Mouse (Mus musculus) testis, adult 2 months (tissue): Measurements from ENCODE around the gene Zpr1. TPM values are rescaled to one million over a fixed set of nuclear protein-coding genes. Genes with fewer than 3 reads are reported as not detected.
A peak's percentile ranks its signal among the peaks of the same experiment; 100 is the strongest.

ENCODE experiments used
- H3K27ac ChIP-seq: fragments of 200-500 bp; 2 replicates; pipeline ENCODE4 v1.5.1; 2012; ENCODE audit warnings: low read depth, low read length; ENCODE audit not compliant: control insufficient read depth, insufficient read depth
- H3K27me3 ChIP-seq: fragments of 200-500 bp; 2 replicates; pipeline ENCODE4 v1.6.1; 2012; ENCODE audit warnings: mild to moderate bottlenecking, low read length, moderate library complexity; ENCODE audit not compliant: control insufficient read depth, insufficient read depth
- H3K36me3 ChIP-seq: fragments of 200-500 bp; 2 replicates; pipeline ENCODE4 v1.6.1; 2012; ENCODE audit warnings: mild to moderate bottlenecking, low read length; ENCODE audit not compliant: control insufficient read depth, insufficient read depth
- H3K4me1 ChIP-seq: fragments of 200-500 bp; 2 replicates; pipeline ENCODE4 v1.6.1; 2012; ENCODE audit warnings: low read length; ENCODE audit not compliant: control insufficient read depth, insufficient read depth
- H3K4me3 ChIP-seq: fragments of 200-500 bp; 2 replicates; pipeline ENCODE4 v1.5.1; 2012; ENCODE audit warnings: low read depth, mild to moderate bottlenecking, low read length, moderate library complexity, mixed read lengths; ENCODE audit not compliant: control insufficient read depth
- CTCF ChIP-seq: fragments of 200-500 bp; IDR thresholded peaks from 2 replicates; pipeline ENCODE4 v1.5.1; 2012; ENCODE audit warnings: low read depth, mild to moderate bottlenecking, inconsistent platforms, low read length, moderate library complexity; ENCODE audit not compliant: control insufficient read depth, insufficient read depth, insufficient replicate concordance
- POLR2A ChIP-seq: fragments of 200-500 bp; IDR thresholded peaks from 2 replicates; pipeline ENCODE4 v1.6.1; 2012; ENCODE audit warnings: low read depth, mild to moderate bottlenecking, inconsistent platforms, low read length, moderate library complexity; ENCODE audit not compliant: control insufficient read depth
- polyA plus RNA-seq: library from polyadenylated mRNA; depleted of rRNA; stranded (reverse); fragments of >200 nt; gene quantifications from 2 replicates; pipeline ENCODE4 v1.2.3, GENCODE M21; 2012

Zpr1 gene
- polyA plus RNA-seq, 1 experiment, result 46.5 TPM

- Histone ChIP-seq H3K27me3 (no peaks in the 10 kb centered on the region), H3K27ac (no peak overlapping the region), H3K4me1 (peaks cover 4% of the 10 kb centered on the region; the same call in 1 of the 2 replicates), H3K4me3 (peak overlapping the region; percentile 50), H3K36me3 (no peaks in the 10 kb centered on the region)
- no peak for TF ChIP-seq CTCF
- TF ChIP-seq POLR2A, result no peak
Measured at GRCm38 (mm10) chr9:46320461-46320860, 47.6 kb downstream of the Zpr1 start.

- no peak overlapping the region for H3K4me3 ChIP-seq
- H3K27me3 ChIP-seq, result peaks cover 3% of the 10 kb centered on the region
- peaks cover 17% of the 10 kb centered on the region for H3K4me1 ChIP-seq
- H3K36me3 ChIP-seq, result no peaks in the 10 kb centered on the region
- TF ChIP-seq POLR2A (no peak), CTCF (no peak)
- no peak overlapping the region for H3K27ac ChIP-seq
Measured at GRCm38 (mm10) chr9:46326694-46327405, 54.0 kb downstream of the Zpr1 start.

GRCm38 (mm10) chr9:46327706-46328571 is 55.1 kb downstream of the Zpr1 start:
- TF ChIP-seq POLR2A (no peak), CTCF (peak; percentile 78; the same call in 1 of the 2 replicates)
- peak overlapping the region; percentile 76 for H3K27ac ChIP-seq
- H3K4me3 ChIP-seq, result peak overlapping the region; percentile 96
- peaks cover 17% of the 10 kb centered on the region for H3K4me1 ChIP-seq
- H3K27me3 ChIP-seq, result peaks cover 3% of the 10 kb centered on the region
- H3K36me3 ChIP-seq, result no peaks in the 10 kb centered on the region

GRCm38 (mm10) chr9:46328572-46329249 is 55.8 kb downstream of the Zpr1 start:
- Histone ChIP-seq H3K27me3 (peaks cover 3% of the 10 kb centered on the region), H3K27ac (peak overlapping the region; percentile 76), H3K4me3 (peak overlapping the region; percentile 96), H3K4me1 (peaks cover 17% of the 10 kb centered on the region), H3K36me3 (no peaks in the 10 kb centered on the region)
- TF ChIP-seq POLR2A (peak; percentile 50; the same call in 1 of the 2 replicates), CTCF (no peak)

GRCm38 (mm10) chr9:46329250-46329648 is 56.4 kb downstream of the Zpr1 start:
- peak overlapping the region; percentile 76; the same call in 1 of the 2 replicates for H3K27ac ChIP-seq
- peaks cover 3% of the 10 kb centered on the region for H3K27me3 ChIP-seq
- H3K4me1 ChIP-seq, result peaks cover 17% of the 10 kb centered on the region
- H3K36me3 ChIP-seq, result no peaks in the 10 kb centered on the region
- no peak for TF ChIP-seq POLR2A
- no peak for TF ChIP-seq CTCF
- peak overlapping the region; percentile 96 for H3K4me3 ChIP-seq

GRCm38 (mm10) chr9:46329801-46330585 is 57.1 kb downstream of the Zpr1 start:
- Histone ChIP-seq H3K4me1 (peaks cover 25% of the 10 kb centered on the region), H3K36me3 (no peaks in the 10 kb centered on the region), H3K27ac (peak overlapping the region; percentile 40), H3K4me3 (peak overlapping the region; percentile 96), H3K27me3 (peaks cover 3% of the 10 kb centered on the region)
- TF ChIP-seq CTCF, result no peak
- TF ChIP-seq POLR2A, result no peak; the same call in 1 of the 2 replicates

- peak overlapping the region; percentile 91 for H3K4me3 ChIP-seq
- peaks cover 28% of the 10 kb centered on the region for H3K4me1 ChIP-seq
- peak overlapping the region; percentile 40 for H3K27ac ChIP-seq
- TF ChIP-seq POLR2A (no peak; the same call in 1 of the 2 replicates), CTCF (no peak)
- H3K27me3 ChIP-seq, result peaks cover 3% of the 10 kb centered on the region
- H3K36me3 ChIP-seq, result no peaks in the 10 kb centered on the region
Measured at GRCm38 (mm10) chr9:46330586-46330895, 57.7 kb downstream of the Zpr1 start.
